Mouse (Mus musculus) cortical plate, adult 2 months (tissue): ENCODE measurements at regions not wholly inside any gene's neighbourhood (a gene's known extent, or its start where the extent isn't known, plus 50 kb on each side); places are given as distances from the start of the nearest gene placed in this dataset.

Experiments
- CTCF ChIP-seq: fragments of 200-500 bp; IDR thresholded peaks from 2 replicates; pipeline ENCODE4 v1.5.1; 2011; ENCODE audit warnings: mild to moderate bottlenecking, control low read depth, low read length; ENCODE audit not compliant: insufficient read depth; ENCODE audit errors: extremely low read depth
- POLR2A ChIP-seq: fragments of 200-500 bp; IDR thresholded peaks from 2 replicates; pipeline ENCODE4 v1.6.1; 2011; ENCODE audit warnings: mild to moderate bottlenecking, low read length, control low read depth; ENCODE audit not compliant: insufficient read depth; ENCODE audit errors: extremely low read depth

DNA sequence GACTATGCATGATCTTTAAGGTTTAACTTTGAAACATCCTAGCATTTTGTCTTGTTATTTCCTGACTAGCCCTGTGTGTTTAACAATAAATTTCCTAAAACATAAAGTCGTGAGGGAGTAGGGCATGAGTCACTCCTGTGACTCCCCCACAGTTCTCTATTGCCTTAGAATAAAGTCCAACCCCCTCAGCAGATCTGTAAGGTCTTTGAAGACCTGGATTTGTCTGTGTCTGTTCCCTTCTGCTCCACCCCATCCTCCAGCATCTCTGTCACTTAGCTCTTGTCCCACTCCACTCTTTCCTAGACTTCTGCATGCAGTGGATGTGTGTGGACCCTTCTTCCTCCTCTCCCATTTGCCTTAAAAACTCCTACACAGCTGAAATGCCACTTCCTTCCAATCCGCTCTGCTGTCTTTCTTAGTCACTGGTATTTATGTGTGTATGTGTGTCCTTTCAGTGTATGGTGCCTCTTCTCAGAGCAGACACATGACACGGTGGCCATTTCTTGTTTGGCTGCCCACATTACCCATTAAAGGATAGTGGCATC is 95.4 kb upstream of the Hs3st2 start:
- TF ChIP-seq CTCF: no peak
- no peak for TF ChIP-seq POLR2A
